Comparison of ENCODE assay signal across 9 mouse cellular contexts in genomic region chr11:120506899-120507298, GRCm38 (mm10). TPM values are rescaled to one million over a fixed set of nuclear protein-coding genes. Genes with fewer than 3 reads are reported as not detected.
DNase-seq lines count a peak whose midpoint lies in the region; ATAC-seq and TF ChIP-seq lines count a peak whose summit lies in the region.
"Had no signal": no experiment of that assay in that cellular context is flagged by ENCODE, and none has a peak within 500 bp of the region (broad histone marks: within the 10 kb centered on the region; RNA-seq: fewer than 3 reads in every experiment).

No protein-coding gene starts in this region.

- H3K4me3 ChIP-seq in spleen, adult 2 months (ENCODE audit: extremely low read depth, insufficient read depth, insufficient read length) = no peak overlapping the region
- no peak overlapping the region for H3K4me3 ChIP-seq in kidney, embryonic 15.5 days (replicated peaks)
- no peak overlapping the region for H3K4me3 ChIP-seq in stomach, embryonic 15.5 days (replicated peaks)
- no peak overlapping the region for H3K4me3 ChIP-seq in midbrain, embryonic 11.5 days (ENCODE audit: low read depth, low read length)
- no peak overlapping the region for H3K4me3 ChIP-seq in limb, embryonic 10.5 days

- no peaks in the 10 kb centered on the region for H3K9me3 ChIP-seq in kidney, embryonic 15.5 days (replicated peaks)
- H3K9me3 ChIP-seq in stomach, embryonic 15.5 days = no peaks in the 10 kb centered on the region
- H3K9me3 ChIP-seq in midbrain, embryonic 11.5 days (ENCODE audit: control insufficient read depth, low read length) = no peaks in the 10 kb centered on the region
- no peaks in the 10 kb centered on the region for H3K9me3 ChIP-seq in limb, embryonic 10.5 days (replicated peaks)

- H3K36me3 ChIP-seq in spleen, adult 2 months (ENCODE audit: control insufficient read depth, insufficient read depth, low read length) = no peaks in the 10 kb centered on the region
- H3K36me3 ChIP-seq in kidney, embryonic 15.5 days = no peaks in the 10 kb centered on the region
- no peaks in the 10 kb centered on the region for H3K36me3 ChIP-seq in stomach, embryonic 15.5 days
- H3K36me3 ChIP-seq in midbrain, embryonic 11.5 days (ENCODE audit: control insufficient read depth, insufficient read depth, low read length) = no peaks in the 10 kb centered on the region
- H3K36me3 ChIP-seq in limb, embryonic 10.5 days = no peaks in the 10 kb centered on the region

- no peak overlapping the region for H3K4me2 ChIP-seq in kidney, embryonic 15.5 days
- no peak overlapping the region for H3K4me2 ChIP-seq in stomach, embryonic 15.5 days
- H3K4me2 ChIP-seq in midbrain, embryonic 11.5 days = no peak overlapping the region
- H3K4me2 ChIP-seq: heart, embryonic 11.5 days had no signal

- peak; percentile 79 to 89 for DNase-seq in cerebellum, postnatal 14 days
- DNase-seq in spleen, adult 2 months (ENCODE audit: low read depth in 1 of 2, low spot score in 2 of 2) = no peak
- no peak for DNase-seq in spleen, postnatal 14 days (ENCODE audit: low spot score in 2 of 2)
- no peak for DNase-seq in midbrain, embryonic 11.5 days (ENCODE audit: low spot score, missing footprints)
- no peak for DNase-seq in limb, embryonic 10.5 days (ENCODE audit: low spot score)

- peak; percentile 4; the same call in 1 of the 2 replicates for TF ChIP-seq CTCF in spleen, adult 2 months (IDR thresholded peaks at IDR 0.05; ENCODE audit: extremely low read depth, insufficient read depth, insufficient read length, insufficient replicate concordance)

- no peaks in the 10 kb centered on the region for H3K27me3 ChIP-seq in spleen, adult 2 months (ENCODE audit: control insufficient read depth, insufficient read depth, low read length)
- H3K27me3 ChIP-seq in kidney, embryonic 15.5 days = no peaks in the 10 kb centered on the region
- no peaks in the 10 kb centered on the region for H3K27me3 ChIP-seq in stomach, embryonic 15.5 days (replicated peaks)
- no peaks in the 10 kb centered on the region for H3K27me3 ChIP-seq in midbrain, embryonic 11.5 days (ENCODE audit: control insufficient read depth, insufficient read depth, low read length)
- H3K27me3 ChIP-seq in limb, embryonic 10.5 days (ENCODE audit: low read depth, poor library complexity, severe bottlenecking) = 0 out of 2 replicates have a peak, but pooled peaks cover 4% of the 10 kb centered on the region

- no peak for TF ChIP-seq POLR2A in spleen, adult 2 months (IDR thresholded peaks at IDR 0.05; ENCODE audit: low read depth, low read length)

- WGBS in spleen, adult 2 months = 62% methylated on average over 4 of the region's 4 CpGs
- WGBS in kidney, embryonic 15.5 days = 57% methylated on average over 4 of the region's 4 CpGs
- WGBS in stomach, embryonic 15.5 days = 63% methylated on average over 4 of the region's 4 CpGs
- WGBS in midbrain, embryonic 11.5 days = 66% methylated on average over 4 of the region's 4 CpGs
- 62% methylated on average over 4 of the region's 4 CpGs for WGBS in limb, embryonic 10.5 days

- H3K27ac ChIP-seq in spleen, adult 2 months (ENCODE audit: insufficient read depth, low read length) = no peak overlapping the region
- 0 out of 2 replicates have a peak overlapping the region, but pooled peaks have one; percentile 48 for H3K27ac ChIP-seq in kidney, embryonic 15.5 days
- H3K27ac ChIP-seq in stomach, embryonic 15.5 days = peak overlapping the region; percentile 70
- no peak overlapping the region for H3K27ac ChIP-seq in midbrain, embryonic 11.5 days (ENCODE audit: low read depth, low read length)
- no peak overlapping the region for H3K27ac ChIP-seq in limb, embryonic 10.5 days

- ATAC-seq in cerebellum, adult (ENCODE audit: insufficient number of reproducible peaks, low FRiP score, low TSS enrichment) = no peak; the same call in 1 of the 2 replicates
- ATAC-seq in kidney, embryonic 15.5 days (replicated peaks; ENCODE audit: low FRiP score) = 0 out of 2 replicates have a peak, but pooled peaks have one; percentile 46
- ATAC-seq in stomach, embryonic 15.5 days (ENCODE audit: insufficient read depth, low FRiP score, low read depth) = peak; percentile 61; the same call in 1 of the 2 replicates
- ATAC-seq in midbrain, embryonic 11.5 days (ENCODE audit: low FRiP score) = no peak

- H3K9ac ChIP-seq in kidney, embryonic 15.5 days = no peak overlapping the region
- H3K9ac ChIP-seq in stomach, embryonic 15.5 days = no peak overlapping the region
- no peak overlapping the region for H3K9ac ChIP-seq in midbrain, embryonic 11.5 days (ENCODE audit: low read length)

- peaks cover 4% of the 10 kb centered on the region; the same call in 1 of the 2 replicates for H3K4me1 ChIP-seq in spleen, adult 2 months (ENCODE audit: control insufficient read depth, insufficient read depth, insufficient read length)
- H3K4me1 ChIP-seq in kidney, embryonic 15.5 days = peaks cover 19% of the 10 kb centered on the region
- peaks cover 3% of the 10 kb centered on the region; the same call in 1 of the 2 replicates for H3K4me1 ChIP-seq in stomach, embryonic 15.5 days
- peaks cover 6% of the 10 kb centered on the region for H3K4me1 ChIP-seq in midbrain, embryonic 11.5 days (ENCODE audit: control insufficient read depth, insufficient read depth, low read length)
- H3K4me1 ChIP-seq in limb, embryonic 10.5 days = peaks cover 13% of the 10 kb centered on the region

RNA-seq across cellular contexts. Expression of gene Slc25a10, which starts 15.3 kb away (rescaled TPM):
- polyA plus RNA-seq in spleen, adult 2 months (2012; rRNA removed) = 36.5 and 48.1 TPM in 2 replicates
- polyA plus RNA-seq in kidney, embryonic 15.5 days (2015; fragmentation: Nextera tagmentation; extraction: Ambion mirVana) = 84.6 and 91.9 TPM in 2 replicates
- polyA plus RNA-seq in stomach, embryonic 15.5 days (2015; fragmentation: Nextera tagmentation; extraction: Ambion mirVana) = 70.7 and 71.4 TPM in 2 replicates
- polyA plus RNA-seq in midbrain, embryonic 11.5 days (2014; fragmentation: Nextera tagmentation; extraction: Ambion mirVana) = 30.0 and 38.7 TPM in 2 replicates
- 69.0 and 71.8 TPM in 2 replicates for polyA plus RNA-seq in limb, embryonic 10.5 days (2016; fragmentation: Nextera tagmentation; extraction: Ambion mirVana)

RNA-seq across cellular contexts. Expression of gene Mrpl12, which starts 22.5 kb away (rescaled TPM):
- polyA plus RNA-seq in spleen, adult 2 months (2012; rRNA removed) = 55.1 and 55.7 TPM in 2 replicates
- polyA plus RNA-seq in kidney, embryonic 15.5 days (2015; fragmentation: Nextera tagmentation; extraction: Ambion mirVana) = 166 and 172 TPM in 2 replicates
- 157 and 168 TPM in 2 replicates for polyA plus RNA-seq in stomach, embryonic 15.5 days (2015; fragmentation: Nextera tagmentation; extraction: Ambion mirVana)
- 137 and 152 TPM in 2 replicates for polyA plus RNA-seq in midbrain, embryonic 11.5 days (2014; fragmentation: Nextera tagmentation; extraction: Ambion mirVana)
- polyA plus RNA-seq in limb, embryonic 10.5 days (2016; fragmentation: Nextera tagmentation; extraction: Ambion mirVana) = 187 and 250 TPM in 2 replicates

RNA-seq across cellular contexts. Expression of gene Gcgr, which starts 23.6 kb away (rescaled TPM):
- 0.30 and 0.36 TPM in 2 replicates for polyA plus RNA-seq in spleen, adult 2 months (2012; rRNA removed)
- 2.4 and 2.6 TPM in 2 replicates for polyA plus RNA-seq in kidney, embryonic 15.5 days (2015; fragmentation: Nextera tagmentation; extraction: Ambion mirVana)
- 1.7 and 2.4 TPM in 2 replicates for polyA plus RNA-seq in stomach, embryonic 15.5 days (2015; fragmentation: Nextera tagmentation; extraction: Ambion mirVana)
- polyA plus RNA-seq in midbrain, embryonic 11.5 days (2014; fragmentation: Nextera tagmentation; extraction: Ambion mirVana) = 0.11 TPM in 1 of 2 replicates, not detected in the other
- polyA plus RNA-seq in limb, embryonic 10.5 days (2016; fragmentation: Nextera tagmentation; extraction: Ambion mirVana) = 0.26 and 1.1 TPM in 2 replicates

RNA-seq across cellular contexts. Expression of gene Arl16, which starts 39.5 kb away (rescaled TPM):
- polyA plus RNA-seq in spleen, adult 2 months (2012; rRNA removed) = 13.2 and 14.4 TPM in 2 replicates
- 42.7 and 53.3 TPM in 2 replicates for polyA plus RNA-seq in kidney, embryonic 15.5 days (2015; fragmentation: Nextera tagmentation; extraction: Ambion mirVana)
- 40.0 and 42.7 TPM in 2 replicates for polyA plus RNA-seq in stomach, embryonic 15.5 days (2015; fragmentation: Nextera tagmentation; extraction: Ambion mirVana)
- 48.0 and 53.0 TPM in 2 replicates for polyA plus RNA-seq in midbrain, embryonic 11.5 days (2014; fragmentation: Nextera tagmentation; extraction: Ambion mirVana)
- polyA plus RNA-seq in limb, embryonic 10.5 days (2016; fragmentation: Nextera tagmentation; extraction: Ambion mirVana) = 54.2 and 65.6 TPM in 2 replicates

RNA-seq across cellular contexts. Expression of gene Mcrip1, which starts 42.6 kb away (rescaled TPM):
- 79.9 and 99.4 TPM in 2 replicates for polyA plus RNA-seq in spleen, adult 2 months (2012; rRNA removed)
- 199 and 212 TPM in 2 replicates for polyA plus RNA-seq in kidney, embryonic 15.5 days (2015; fragmentation: Nextera tagmentation; extraction: Ambion mirVana)
- polyA plus RNA-seq in stomach, embryonic 15.5 days (2015; fragmentation: Nextera tagmentation; extraction: Ambion mirVana) = 167 TPM in 2 replicates
- polyA plus RNA-seq in midbrain, embryonic 11.5 days (2014; fragmentation: Nextera tagmentation; extraction: Ambion mirVana) = 232 and 237 TPM in 2 replicates
- polyA plus RNA-seq in limb, embryonic 10.5 days (2016; fragmentation: Nextera tagmentation; extraction: Ambion mirVana) = 223 and 235 TPM in 2 replicates

Comparison
In these comparisons a context has a peak if more than half of its experiments do, and no peak if none do; other contexts are left out.
1. DNase-seq: peak in cerebellum, postnatal 14 days (2 of 2); none in spleen, adult 2 months (0 of 2), spleen, postnatal 14 days (0 of 2), midbrain, embryonic 11.5 days (single experiment) and limb, embryonic 10.5 days (single experiment).
2. ATAC-seq: peak in kidney, embryonic 15.5 days (single experiment) and stomach, embryonic 15.5 days (single experiment); none in cerebellum, adult (single experiment) and midbrain, embryonic 11.5 days (single experiment).
3. H3K27ac ChIP-seq: peak in kidney, embryonic 15.5 days (single experiment) and stomach, embryonic 15.5 days (single experiment); none in spleen, adult 2 months (single experiment), midbrain, embryonic 11.5 days (single experiment) and limb, embryonic 10.5 days (single experiment).